In genomic region chr7:5101066-5101663, GRCm38 (mm10) we compare ENCODE assay signal across 17 mouse cellular contexts. TPM values are rescaled to one million over a fixed set of nuclear protein-coding genes. Genes with fewer than 3 reads are reported as not detected.
DNase-seq lines count a peak whose midpoint lies in the region; ATAC-seq and TF ChIP-seq lines count a peak whose summit lies in the region.
"Had no signal": no experiment of that assay in that cellular context is flagged by ENCODE, and none has a peak within 500 bp of the region (broad histone marks: within the 10 kb centered on the region; RNA-seq: fewer than 3 reads in every experiment).

No protein-coding gene starts in this region.

- H3K9ac ChIP-seq in kidney, embryonic 16.5 days (replicated peaks; ENCODE audit: low read length): no peak overlapping the region
- H3K9ac ChIP-seq in MEL (ENCODE audit: control insufficient read depth, low read depth, low read length, poor library complexity, severe bottlenecking): no peak overlapping the region
- H3K9ac ChIP-seq in liver, embryonic 13.5 days: no peak overlapping the region

- H3K9me3 ChIP-seq in kidney, embryonic 16.5 days (ENCODE audit: low read length): no peaks in the 10 kb centered on the region
- H3K9me3 ChIP-seq in MEL (replicated peaks; ENCODE audit: insufficient read depth, low read length): no peaks in the 10 kb centered on the region
- H3K9me3 ChIP-seq in liver, embryonic 13.5 days (replicated peaks): no peaks in the 10 kb centered on the region

- H3K27me3 ChIP-seq in kidney, embryonic 16.5 days (ENCODE audit: insufficient read depth, low read length): no peaks in the 10 kb centered on the region
- H3K27me3 ChIP-seq in MEL (ENCODE audit: control insufficient read depth in 1 of 2, insufficient read depth in 2 of 2, low read length in 2 of 2): no peaks in the 10 kb centered on the region
- H3K27me3 ChIP-seq in liver, embryonic 13.5 days: no peaks in the 10 kb centered on the region
- no peaks in the 10 kb centered on the region for H3K27me3 ChIP-seq in myocyte (ENCODE audit: control insufficient read depth, insufficient read depth, insufficient read length)

- no peaks in the 10 kb centered on the region for H3K4me1 ChIP-seq in kidney, embryonic 16.5 days (ENCODE audit: insufficient read depth, low read length)
- H3K4me1 ChIP-seq in MEL (ENCODE audit: control insufficient read depth in 1 of 2, insufficient read depth in 2 of 2, low read length in 2 of 2): peaks cover 0 to 5% of the 10 kb centered on the region in 2 experiments; a peak in 1 of 4 replicates
- no peaks in the 10 kb centered on the region for H3K4me1 ChIP-seq in liver, embryonic 13.5 days (replicated peaks)

- H3K27ac ChIP-seq in kidney, embryonic 16.5 days (ENCODE audit: low read length): no peak overlapping the region
- no peak overlapping the region for H3K27ac ChIP-seq in MEL (ENCODE audit: control insufficient read depth, low read depth, low read length)
- no peak overlapping the region for H3K27ac ChIP-seq in liver, embryonic 13.5 days

- no peak overlapping the region for H3K4me3 ChIP-seq in kidney, embryonic 16.5 days (ENCODE audit: low read length)
- H3K4me3 ChIP-seq in MEL (ENCODE audit: control insufficient read depth in 1 of 2, insufficient read depth in 1 of 2, low read depth in 2 of 2, low read length in 2 of 2) (no peak overlapping the region), myocyte (no peak overlapping the region)
- H3K4me3 ChIP-seq in liver, embryonic 13.5 days (replicated peaks): no peak overlapping the region
- H3K4me3 ChIP-seq: erythroblast, embryonic 14.5 days had no signal

- ATAC-seq in kidney, embryonic 16.5 days (ENCODE audit: low FRiP score, low TSS enrichment): peak; percentile 62; the same call in 1 of the 2 replicates
- ATAC-seq in liver, embryonic 13.5 days (ENCODE audit: low read depth): peak; percentile 48; the same call in 1 of the 2 replicates

- TF ChIP-seq RAD21 in MEL (IDR thresholded peaks at IDR 0.05; ENCODE audit: low read depth, low read length): no peak

- no peak for TF ChIP-seq POLR2A in MEL (IDR thresholded peaks at IDR 0.05; ENCODE audit: control insufficient read depth in 1 of 2, insufficient read depth in 1 of 2, low read depth in 1 of 2, low read length in 2 of 2, poor library complexity in 1 of 2)
- no peak for TF ChIP-seq POLR2A in myocyte (IDR thresholded peaks at IDR 0.05; ENCODE audit: insufficient read length, low read depth)

- no peak for TF ChIP-seq CTCF in MEL (IDR thresholded peaks at IDR 0.05 in 2 of 3, conservative IDR thresholded peaks at IDR 0.05 in 1 of 3; ENCODE audit: control insufficient read depth in 1 of 3, insufficient read depth in 1 of 3, low read depth in 2 of 3, low read length in 3 of 3, poor library complexity in 1 of 3, severe bottlenecking in 1 of 3)

- no peaks in the 10 kb centered on the region for H3K79me2 ChIP-seq in MEL (ENCODE audit: control insufficient read depth, insufficient read depth, low read length, poor library complexity)
- no peaks in the 10 kb centered on the region for H3K79me2 ChIP-seq in myocyte (ENCODE audit: control insufficient read depth, insufficient read depth)

- no peak for DNase-seq in kidney, postnatal 10 days
- peak; percentile 91 for DNase-seq in MEL (ENCODE audit: low read depth, low spot score)
- no peak for DNase-seq in liver, embryonic 13.5 days
- DNase-seq in thymus, postnatal 14 days: no peak
- no peak for DNase-seq in adrenal gland, postnatal 14 days
- DNase-seq: cerebellum, postnatal 10 days; left cerebral cortex, postnatal 4 days; midbrain, embryonic 14.5 days had no signal

- peaks cover 29% of the 10 kb centered on the region for H3K36me3 ChIP-seq in kidney, embryonic 16.5 days (ENCODE audit: insufficient read depth, low read length)
- H3K36me3 ChIP-seq in MEL (ENCODE audit: control insufficient read depth in 1 of 2, insufficient read depth in 2 of 2, low read length in 2 of 2) (peaks cover 0 to 5% of the 10 kb centered on the region in 2 experiments; a peak in 1 of 4 replicates), myocyte (ENCODE audit: control insufficient read depth, insufficient read depth) (no peaks in the 10 kb centered on the region)
- peaks cover 31% of the 10 kb centered on the region for H3K36me3 ChIP-seq in liver, embryonic 13.5 days

- TF ChIP-seq EP300 in MEL (IDR thresholded peaks at IDR 0.05; ENCODE audit: low read depth in 1 of 2, low read length in 2 of 2): peak; percentile 78 to 84

- no peak overlapping the region for H3ac ChIP-seq in myocyte (ENCODE audit: control insufficient read depth, insufficient read length)

- WGBS in kidney, embryonic 16.5 days: 81% methylated on average over 10 of the region's 10 CpGs
- WGBS in liver, embryonic 13.5 days (ENCODE audit: insufficient replicate concordance): 32% methylated on average over 10 of the region's 10 CpGs

- no peak overlapping the region for H3K4me2 ChIP-seq in kidney, embryonic 16.5 days (replicated peaks; ENCODE audit: low read depth, low read length)
- H3K4me2 ChIP-seq in liver, embryonic 13.5 days: no peak overlapping the region
- H3K4me2 ChIP-seq in myocyte (ENCODE audit: low read depth): no peak overlapping the region

TF ChIP-seq in MEL, 35 proteins besides CTCF, POLR2A, EP300 and RAD21 (continues in another document):
- TF ChIP-seq MAX (IDR thresholded peaks at IDR 0.05; ENCODE audit: low read length) (0 out of 2 replicates have a peak, but pooled peaks have one; percentile 34), BHLHE40 (IDR thresholded peaks at IDR 0.05; ENCODE audit: borderline replicate concordance, low read depth, low read length) (peak; percentile 67), TBP (IDR thresholded peaks at IDR 0.05; ENCODE audit: low read depth, low read length) (no peak), RCOR1 (IDR thresholded peaks at IDR 0.05; ENCODE audit: low read depth, low read length) (peak; percentile 100), NRF1 (IDR thresholded peaks at IDR 0.05; ENCODE audit: insufficient read depth, low read depth, low read length, poor library complexity, severe bottlenecking) (no peak), GATA1 (IDR thresholded peaks at IDR 0.05; ENCODE audit: low read depth, low read length) (peak; percentile 34; the same call in 1 of the 2 replicates), UBTF (IDR thresholded peaks at IDR 0.05; ENCODE audit: borderline replicate concordance, insufficient read depth, low read depth, low read length) (no peak)

TF ChIP-seq in myocyte, 11 proteins besides CTCF, POLR2A, EP300 and RAD21:
- TF ChIP-seq E2F4 (IDR thresholded peaks at IDR 0.05; ENCODE audit: insufficient read depth) (no peak), POLR2AphosphoS2 (IDR thresholded peaks at IDR 0.05; ENCODE audit: insufficient read length, low read depth) (peak; percentile 58)

RNA-seq across cellular contexts. Expression of gene Rfpl4, which starts 15.6 kb away (rescaled TPM):
- polyA plus RNA-seq in kidney, embryonic 16.5 days (2015; fragmentation: Nextera tagmentation; extraction: Ambion mirVana): not detected in 2 replicates
- not detected in 2 replicates for total RNA-seq in MEL (2012; rRNA removed)
- polyA plus RNA-seq in MEL (2012; ENCODE audit: insufficient read depth in 1 of 2, insufficient read length in 2 of 2, low read depth in 1 of 2, low replicate concordance in 2 of 2, missing spikeins in 1 of 2): not detected
- not detected in 2 replicates for polyA plus RNA-seq in liver, embryonic 13.5 days (2015; fragmentation: Nextera tagmentation; extraction: Ambion mirVana)
- not detected for polyA plus RNA-seq in myocyte (2012; fragmentation: generic; extraction: Trizol)
- not detected in 2 replicates for total RNA-seq in adrenal gland, postnatal 14 days (2021)
- total RNA-seq: ES-E14; gastrocnemius, adult 18-20 months; left cerebral cortex, postnatal 4 days had no signal
- polyA plus RNA-seq: erythroblast, embryonic 14.5 days; hindbrain, embryonic 11.5 days; large intestine, adult 2 months; midbrain, embryonic 14.5 days had no signal

RNA-seq across cellular contexts. Expression of gene Epn1, which starts 21.1 kb away (rescaled TPM):
- polyA plus RNA-seq in kidney, embryonic 16.5 days (2015; fragmentation: Nextera tagmentation; extraction: Ambion mirVana): 64.9 and 66.6 TPM in 2 replicates
- 72.3 and 75.5 TPM in 2 replicates for total RNA-seq in MEL (2012; rRNA removed)
- 100 to 1,000 TPM in 1 of 2 experiments, not detected in 1; 147 TPM for polyA plus RNA-seq in MEL (2012; ENCODE audit: insufficient read depth in 1 of 2, insufficient read length in 2 of 2, low read depth in 1 of 2, low replicate concordance in 2 of 2, missing spikeins in 1 of 2)
- 45.6 and 48.2 TPM in 2 replicates for polyA plus RNA-seq in liver, embryonic 13.5 days (2015; fragmentation: Nextera tagmentation; extraction: Ambion mirVana)
- polyA plus RNA-seq in myocyte (2012; fragmentation: generic; extraction: Trizol): 118 TPM
- 145 and 155 TPM in 2 replicates for total RNA-seq in adrenal gland, postnatal 14 days (2021)

RNA-seq across cellular contexts. Expression of gene Rasl2-9, which starts 24.6 kb away (rescaled TPM):
- polyA plus RNA-seq in kidney, embryonic 16.5 days (2015; fragmentation: Nextera tagmentation; extraction: Ambion mirVana): 0.23 and 0.69 TPM in 2 replicates
- total RNA-seq in MEL (2012; rRNA removed): not detected in 2 replicates
- polyA plus RNA-seq in MEL (2012; ENCODE audit: insufficient read depth in 1 of 2, insufficient read length in 2 of 2, low read depth in 1 of 2, low replicate concordance in 2 of 2, missing spikeins in 1 of 2): 100 to 1,000 TPM in 1 of 2 experiments, under 1 TPM in 1; 0.65 to 196 TPM
- 0.19 and 0.24 TPM in 2 replicates for polyA plus RNA-seq in liver, embryonic 13.5 days (2015; fragmentation: Nextera tagmentation; extraction: Ambion mirVana)
- polyA plus RNA-seq in myocyte (2012; fragmentation: generic; extraction: Trizol): 0.10 TPM
- total RNA-seq in adrenal gland, postnatal 14 days (2021): 1.7 and 2.1 TPM in 2 replicates
- total RNA-seq: left cerebral cortex, postnatal 4 days had no signal
- polyA plus RNA-seq: erythroblast, embryonic 14.5 days had no signal

RNA-seq across cellular contexts. Expression of gene U2af2, which starts 39.2 kb away (rescaled TPM):
- polyA plus RNA-seq in kidney, embryonic 16.5 days (2015; fragmentation: Nextera tagmentation; extraction: Ambion mirVana): 136 and 139 TPM in 2 replicates
- 301 and 311 TPM in 2 replicates for total RNA-seq in MEL (2012; rRNA removed)
- polyA plus RNA-seq in MEL (2012; ENCODE audit: insufficient read depth in 1 of 2, insufficient read length in 2 of 2, low read depth in 1 of 2, low replicate concordance in 2 of 2, missing spikeins in 1 of 2) (100 to 1,000 TPM; 477 to 491 TPM), myocyte (2012; fragmentation: generic; extraction: Trizol) (159 TPM)
- polyA plus RNA-seq in liver, embryonic 13.5 days (2015; fragmentation: Nextera tagmentation; extraction: Ambion mirVana): 79.1 and 83.0 TPM in 2 replicates
- 166 and 184 TPM in 2 replicates for total RNA-seq in adrenal gland, postnatal 14 days (2021)

RNA-seq across cellular contexts. Expression of gene Vmn1r55, which starts 48.3 kb away (rescaled TPM):
- not detected in 2 replicates for polyA plus RNA-seq in kidney, embryonic 16.5 days (2015; fragmentation: Nextera tagmentation; extraction: Ambion mirVana)
- not detected in 2 replicates for total RNA-seq in MEL (2012; rRNA removed)
- polyA plus RNA-seq in MEL (2012; ENCODE audit: insufficient read depth in 1 of 2, insufficient read length in 2 of 2, low read depth in 1 of 2, low replicate concordance in 2 of 2, missing spikeins in 1 of 2): not detected
- not detected in 2 replicates for polyA plus RNA-seq in liver, embryonic 13.5 days (2015; fragmentation: Nextera tagmentation; extraction: Ambion mirVana)
- polyA plus RNA-seq in myocyte (2012; fragmentation: generic; extraction: Trizol): not detected
- total RNA-seq in adrenal gland, postnatal 14 days (2021): not detected in 2 replicates
- total RNA-seq: adrenal gland, adult 18-20 months; ES-E14; gastrocnemius, adult 18-20 months; left cerebral cortex, postnatal 4 days had no signal
- polyA plus RNA-seq: large intestine, adult 2 months; testis, adult 2 months had no signal
